Mouse (Mus musculus) testis, adult 2 months (tissue): ENCODE measurements around the gene Prex1.

Experiments used
- CTCF ChIP-seq: fragments of 200-500 bp; IDR thresholded peaks from 2 replicates; pipeline ENCODE4 v1.5.1; 2012; ENCODE audit warnings: low read depth, mild to moderate bottlenecking, inconsistent platforms, low read length, moderate library complexity; ENCODE audit not compliant: control insufficient read depth, insufficient read depth, insufficient replicate concordance
- POLR2A ChIP-seq: fragments of 200-500 bp; IDR thresholded peaks from 2 replicates; pipeline ENCODE4 v1.6.1; 2012; ENCODE audit warnings: low read depth, mild to moderate bottlenecking, inconsistent platforms, low read length, moderate library complexity; ENCODE audit not compliant: control insufficient read depth

- TF ChIP-seq CTCF (no peak), POLR2A (no peak)
Observed at GRCm38 (mm10) chr2:166655308-166655707, 58.3 kb downstream of the Prex1 start.
